Mouse (Mus musculus): Measurements from ENCODE around the gene Hist1h2ao. TPM values are rescaled to one million over a fixed set of nuclear protein-coding genes. Genes with fewer than 3 reads are reported as not detected.
"Not testable (repeated sequence)": the region's sequence is repeated elsewhere in the genome, so short reads cannot be mapped to it uniquely, and the experiment has no call there.

Hist1h2ao gene
- total RNA-seq, 2 experiments from 2014 or later = not detected

DNA sequence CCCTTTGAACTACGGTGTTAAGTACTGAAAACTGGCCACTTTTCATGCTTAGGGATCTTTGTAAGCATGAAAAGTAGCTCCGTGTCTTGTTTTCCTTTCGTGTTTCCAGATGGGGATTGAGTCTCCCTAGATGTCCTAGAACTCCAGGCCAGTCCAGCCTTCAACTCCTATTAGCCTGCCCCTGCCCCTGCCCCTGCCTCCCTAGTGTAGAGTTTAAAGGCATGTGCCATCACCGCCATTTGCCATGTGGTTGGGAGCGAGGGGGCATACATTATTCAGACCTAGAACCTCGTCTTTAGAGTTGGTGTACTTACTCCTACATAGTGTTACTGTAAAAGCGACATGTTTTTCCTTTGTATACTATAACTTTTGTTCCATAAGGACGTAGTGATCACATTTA is 809 bp downstream of the Hist1h2ao start:
- DNase-seq = not testable (repeated sequence)

DNA sequence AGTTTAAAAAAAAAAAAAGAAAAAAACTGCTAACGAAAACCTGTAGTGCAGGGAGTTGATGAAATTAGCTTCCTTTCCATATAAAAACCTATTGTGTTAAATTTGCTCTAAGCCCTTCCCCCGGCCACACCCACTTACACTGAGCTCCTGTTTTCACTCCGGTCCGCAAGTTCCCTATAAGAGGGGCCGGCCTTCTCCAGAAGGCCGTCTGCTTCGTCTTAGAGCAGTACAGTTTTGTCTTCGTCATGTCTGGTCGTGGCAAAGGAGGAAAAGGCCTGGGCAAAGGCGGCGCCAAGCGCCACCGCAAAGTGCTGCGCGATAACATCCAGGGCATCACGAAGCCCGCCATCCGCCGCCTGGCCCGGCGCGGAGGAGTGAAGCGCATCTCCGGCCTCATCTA is 1.3 kb downstream of the Hist1h2ao start, which contains the start of gene Hist1h4m:
TSS of gene Hist1h4m (plus strand) at position 208 of the 400 bp plus-strand sequence.
- DNase-seq = peak; percentile 61

DNA sequence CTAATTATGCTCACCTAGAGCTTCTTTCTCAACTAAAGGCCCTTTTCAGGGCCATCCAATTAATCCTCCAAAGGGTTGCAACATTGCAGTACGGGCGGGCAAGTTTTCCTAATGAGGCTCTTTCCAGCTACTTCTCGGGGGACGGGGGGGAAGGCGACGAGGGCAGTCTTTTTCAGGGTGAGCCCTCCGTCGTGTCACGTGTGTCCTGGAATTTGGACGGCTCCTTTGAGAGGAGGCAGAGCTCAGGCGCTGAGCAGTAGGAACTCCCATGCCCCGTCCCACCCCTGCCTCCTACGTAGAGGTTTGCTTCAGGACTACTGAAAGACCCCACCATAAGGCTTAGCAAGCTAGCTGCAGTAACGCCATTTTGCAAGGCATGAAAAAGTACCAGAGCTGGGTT is 1.8 kb downstream of the Hist1h2ao start:
- DNase-seq = not testable (repeated sequence)

DNA sequence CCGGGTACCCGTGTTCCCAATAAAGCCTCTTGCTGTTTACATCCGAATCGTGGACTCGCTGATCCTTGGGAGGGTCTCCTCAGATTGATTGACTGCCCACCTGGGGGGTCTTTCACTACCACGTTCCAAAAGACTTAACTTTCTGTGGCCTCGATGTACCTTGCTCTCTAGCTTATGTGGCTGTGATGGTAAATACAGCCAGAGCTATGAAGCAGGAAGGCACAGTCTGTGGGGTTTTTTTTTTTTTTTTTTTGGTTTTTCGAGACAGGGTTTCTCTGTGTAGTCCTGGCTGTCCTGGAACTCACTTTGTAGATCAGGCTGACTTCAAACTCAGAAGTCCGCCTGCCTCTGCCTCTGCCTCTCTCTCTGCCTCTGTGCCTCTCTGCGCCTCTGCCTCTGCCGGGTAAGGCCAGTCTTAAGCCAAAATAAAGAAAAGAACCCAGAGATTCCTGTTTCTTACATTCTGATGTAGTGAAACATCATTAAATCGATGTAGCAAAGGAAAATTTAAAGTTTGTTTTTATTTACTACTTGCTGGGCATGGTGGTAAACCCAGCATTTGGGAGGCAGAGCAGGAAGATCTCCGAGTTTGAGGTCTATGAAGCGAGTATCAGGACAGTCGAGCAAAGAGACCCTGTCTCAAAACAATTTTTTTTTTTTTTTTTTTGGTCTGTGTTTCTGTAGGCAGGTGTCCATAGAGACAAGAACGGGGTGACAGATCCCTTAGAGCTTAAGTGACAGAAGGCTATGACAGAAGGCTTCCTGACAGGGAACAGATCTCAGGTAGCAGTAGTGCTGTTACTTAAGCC is 10.0 kb downstream of the Hist1h2ao start:
- DNase-seq = not testable (repeated sequence)

DNA sequence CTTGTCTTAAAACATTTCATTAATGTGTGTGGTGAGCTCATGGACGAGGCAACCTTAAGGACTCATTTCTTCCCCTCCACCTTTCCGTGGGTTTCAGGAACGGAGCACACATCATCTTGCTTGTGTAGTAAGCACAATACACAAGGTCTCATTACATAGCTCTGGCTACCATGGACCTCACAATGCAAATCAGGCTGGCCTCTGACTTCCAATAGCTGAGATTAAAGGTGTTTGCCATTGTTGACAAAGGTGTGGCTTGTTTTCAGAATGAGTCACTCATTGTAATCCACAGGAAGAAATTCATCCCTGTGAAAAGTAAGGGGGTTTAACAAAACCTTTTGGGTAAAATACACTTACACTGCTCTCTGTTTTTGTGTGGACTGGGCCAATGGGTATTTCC is 18.2 kb downstream of the Hist1h2ao start:
- no peak for DNase-seq

DNA sequence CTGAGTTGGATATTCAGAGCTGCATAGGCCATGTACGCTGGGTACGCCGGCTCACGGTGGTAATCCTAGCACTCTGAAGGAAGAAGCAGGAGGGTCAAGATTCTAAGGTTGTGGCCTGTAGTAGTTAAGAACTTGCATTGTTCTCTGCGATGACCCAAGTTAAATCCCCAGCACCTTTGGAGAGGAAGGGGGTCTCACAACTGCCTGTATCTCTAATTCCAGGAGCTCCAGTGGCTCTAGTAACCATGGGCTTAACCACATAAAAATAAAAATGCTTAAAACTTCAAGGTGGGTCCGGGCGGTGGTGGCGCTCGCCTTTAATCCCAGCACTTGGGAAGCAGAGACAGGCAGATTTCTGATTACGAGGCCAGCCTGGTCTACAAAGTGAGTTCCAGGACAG is 20.1 kb downstream of the Hist1h2ao start:
- DNase-seq = no peak

DNA sequence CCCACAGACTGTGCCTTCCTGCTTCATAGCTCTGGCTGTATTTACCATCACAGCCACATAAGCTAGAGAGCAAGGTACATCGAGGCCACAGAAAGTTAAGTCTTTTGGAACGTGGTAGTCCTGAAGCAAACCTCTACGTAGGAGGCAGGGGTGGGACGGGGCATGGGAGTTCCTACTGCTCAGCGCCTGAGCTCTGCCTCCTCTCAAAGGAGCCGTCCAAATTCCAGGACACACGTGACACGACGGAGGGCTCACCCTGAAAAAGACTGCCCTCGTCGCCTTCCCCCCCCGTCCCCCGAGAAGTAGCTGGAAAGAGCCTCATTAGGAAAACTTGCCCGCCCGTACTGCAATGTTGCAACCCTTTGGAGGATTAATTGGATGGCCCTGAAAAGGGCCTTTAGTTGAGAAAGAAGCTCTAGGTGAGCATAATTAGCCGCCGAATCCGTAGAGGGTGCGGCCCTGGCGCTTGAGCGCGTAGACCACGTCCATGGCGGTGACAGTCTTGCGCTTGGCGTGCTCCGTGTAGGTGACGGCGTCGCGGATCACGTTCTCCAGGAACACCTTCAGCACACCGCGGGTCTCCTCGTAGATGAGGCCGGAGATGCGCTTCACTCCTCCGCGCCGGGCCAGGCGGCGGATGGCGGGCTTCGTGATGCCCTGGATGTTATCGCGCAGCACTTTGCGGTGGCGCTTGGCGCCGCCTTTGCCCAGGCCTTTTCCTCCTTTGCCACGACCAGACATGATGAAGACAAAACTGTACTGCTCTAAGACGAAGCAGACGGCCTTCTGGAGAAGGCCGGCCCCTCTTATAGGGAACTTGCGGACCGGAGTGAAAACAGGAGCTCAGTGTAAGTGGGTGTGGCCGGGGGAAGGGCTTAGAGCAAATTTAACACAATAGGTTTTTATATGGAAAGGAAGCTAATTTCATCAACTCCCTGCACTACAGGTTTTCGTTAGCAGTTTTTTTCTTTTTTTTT is 21.4 kb downstream of the Hist1h2ao start, which contains the start of gene Hist1h4n:
TSS of gene Hist1h4n (minus strand) at position 779 of the 977 bp plus-strand sequence.
- peak; percentile 35 for DNase-seq

DNA sequence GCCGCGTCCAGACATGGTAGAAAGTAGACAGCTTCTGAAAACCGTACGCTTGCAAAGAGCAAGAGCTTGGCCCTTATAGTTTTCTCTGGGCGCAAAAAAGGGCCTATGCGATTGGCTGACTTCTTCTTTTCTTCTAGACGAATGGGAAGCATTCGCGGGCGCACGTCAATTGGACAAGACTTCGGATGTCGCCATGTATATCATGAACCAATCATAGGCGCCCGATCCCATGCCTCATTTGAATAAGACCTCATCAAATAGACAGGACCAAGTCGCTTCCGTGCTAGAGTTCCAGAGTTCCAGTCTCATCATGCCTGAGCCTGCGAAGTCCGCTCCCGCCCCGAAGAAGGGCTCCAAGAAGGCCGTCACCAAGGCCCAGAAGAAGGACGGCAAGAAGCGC is 23.2 kb downstream of the Hist1h2ao start, which contains the start of the genes Hist1h2ap and Hist1h2br:
TSS of gene Hist1h2ap (minus strand) at position 47 of the 400 bp plus-strand sequence.
TSS of gene Hist1h2br (plus strand) at position 283 of the 400 bp plus-strand sequence.
- DNase-seq = not testable (repeated sequence)

DNA sequence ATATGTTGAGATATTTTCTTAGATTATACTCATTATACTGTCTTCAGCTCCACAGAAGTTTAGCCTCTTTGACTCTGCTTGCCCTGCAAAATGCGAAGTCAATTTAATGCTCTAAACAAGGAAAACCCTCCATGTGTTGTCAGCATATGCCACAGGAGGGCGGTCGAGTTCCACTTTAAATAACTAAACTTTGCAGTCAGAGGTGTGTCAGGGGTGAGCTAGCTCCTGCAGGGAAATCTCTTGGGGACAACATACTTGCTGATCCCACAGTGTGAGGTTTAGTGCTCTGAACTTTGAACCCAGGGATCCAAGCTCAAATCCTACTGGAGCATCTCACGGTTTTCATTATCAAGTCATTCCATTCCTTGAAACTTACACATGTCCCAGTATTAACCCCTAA is 30.2 kb downstream of the Hist1h2ao start:
- DNase-seq = not testable (repeated sequence)

DNA sequence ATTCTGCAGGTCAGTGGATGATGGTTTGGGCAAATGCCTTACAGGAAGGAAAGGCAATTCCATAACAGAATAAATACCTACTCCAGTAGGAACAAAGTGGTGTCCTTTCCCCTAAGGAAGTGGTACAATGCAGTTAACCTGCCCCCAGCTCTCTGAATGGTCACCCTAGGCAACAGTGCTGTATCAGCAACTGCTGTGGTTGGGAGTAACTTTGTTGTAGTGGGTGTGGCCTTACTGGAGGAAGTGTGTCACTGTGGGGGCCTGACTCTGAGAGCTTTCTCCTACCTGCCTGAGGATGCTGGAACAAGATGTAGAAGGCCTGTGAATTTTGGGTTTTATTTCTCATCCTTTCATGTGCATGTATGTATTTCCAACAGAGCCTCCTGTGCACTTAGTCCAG is 36.1 kb downstream of the Hist1h2ao start:
- not testable (repeated sequence) for DNase-seq

DNA sequence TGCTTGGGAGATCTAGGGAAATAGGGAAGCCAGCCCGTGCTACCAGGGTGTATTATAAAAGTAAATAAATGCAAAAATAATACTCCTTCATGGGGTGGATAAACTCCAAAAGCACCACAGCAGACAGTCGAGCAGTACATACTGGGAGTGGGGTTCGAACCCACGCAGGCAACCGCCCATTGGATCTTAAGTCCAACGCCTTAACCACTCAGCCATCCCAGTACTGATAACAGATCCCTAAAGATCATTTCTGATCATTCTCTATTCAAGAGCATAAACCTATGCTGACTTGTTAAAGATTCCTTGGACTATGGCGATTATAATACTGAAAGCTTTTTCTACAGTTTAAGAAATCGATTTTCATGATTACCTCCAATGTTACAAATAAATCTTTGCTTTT is 37.6 kb downstream of the Hist1h2ao start:
- no peak for DNase-seq

DNA sequence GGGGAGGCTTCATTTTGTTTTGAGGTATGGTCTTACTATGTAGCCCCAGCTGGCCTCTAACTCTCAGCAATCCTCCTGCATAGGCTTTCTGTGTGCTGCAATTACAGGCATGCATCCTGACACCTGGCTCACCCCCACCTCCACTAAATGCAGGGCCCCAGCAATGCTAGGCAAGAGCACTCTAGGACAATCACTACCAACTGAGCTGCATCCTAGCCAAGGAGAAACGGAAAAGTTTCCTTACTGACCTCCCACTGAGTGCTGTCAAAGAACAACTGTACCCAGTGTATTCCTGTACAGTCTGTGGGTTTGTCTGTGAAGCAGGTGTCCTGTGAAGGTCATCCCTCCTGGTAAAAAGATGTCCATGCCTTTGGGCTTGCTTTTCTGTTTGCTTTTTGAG is 40.4 kb downstream of the Hist1h2ao start:
- not testable (repeated sequence) for DNase-seq

DNA sequence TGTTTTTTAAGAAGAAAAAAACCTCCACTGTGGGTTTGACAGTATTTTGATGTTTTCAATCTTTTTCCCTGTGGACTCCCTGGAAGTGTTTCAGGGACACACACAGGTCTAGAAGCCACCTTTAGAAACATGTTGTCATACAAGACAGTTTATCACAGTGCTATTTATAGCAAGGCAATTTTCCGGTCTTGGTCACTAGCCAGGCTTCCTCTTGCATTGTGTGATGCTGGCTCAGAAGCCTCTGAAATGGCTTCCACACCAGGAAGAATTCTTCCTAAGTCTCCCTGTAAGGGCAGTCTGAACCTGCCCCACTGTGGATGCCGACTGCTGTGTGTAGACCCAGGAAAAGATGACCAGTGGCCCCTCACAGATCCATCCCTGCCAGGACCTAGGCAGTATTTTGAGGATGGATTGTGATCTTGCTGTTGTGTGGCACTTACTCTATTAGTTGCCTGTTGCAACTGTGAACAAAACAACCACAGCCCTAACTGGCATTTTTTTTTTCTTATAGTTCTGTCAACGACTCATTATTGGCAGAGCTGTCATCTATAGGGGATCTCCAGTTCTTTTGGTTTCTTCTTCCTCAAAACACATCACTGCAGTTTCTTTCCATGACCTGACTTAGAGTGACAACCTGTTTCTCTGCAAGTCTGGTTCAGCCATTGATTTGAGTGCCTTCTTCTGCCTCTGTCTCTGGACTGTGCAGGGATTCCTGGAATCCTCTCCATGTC is 42.1 kb downstream of the Hist1h2ao start:
- DNase-seq = peak; percentile 19

DNA sequence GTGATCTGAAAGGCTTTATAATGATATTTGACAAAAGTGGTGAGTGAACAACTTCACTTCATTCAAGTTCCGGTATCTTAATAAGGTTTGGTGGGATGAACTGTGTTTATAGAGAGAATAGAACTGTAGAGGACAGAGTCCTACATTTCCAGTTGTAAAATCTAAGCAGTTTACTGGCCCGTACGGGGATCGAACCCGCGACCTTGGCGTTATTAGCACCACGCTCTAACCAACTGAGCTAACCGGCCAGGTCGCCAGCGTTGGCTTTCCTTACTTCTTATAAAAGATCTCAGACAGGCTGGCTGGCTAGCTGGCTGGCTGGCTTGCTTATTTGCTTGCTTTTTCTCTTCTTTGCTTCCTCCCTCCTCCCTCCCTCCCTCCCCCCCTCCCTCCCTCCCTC is 44.9 kb downstream of the Hist1h2ao start:
- DNase-seq = peak; percentile 71

DNA sequence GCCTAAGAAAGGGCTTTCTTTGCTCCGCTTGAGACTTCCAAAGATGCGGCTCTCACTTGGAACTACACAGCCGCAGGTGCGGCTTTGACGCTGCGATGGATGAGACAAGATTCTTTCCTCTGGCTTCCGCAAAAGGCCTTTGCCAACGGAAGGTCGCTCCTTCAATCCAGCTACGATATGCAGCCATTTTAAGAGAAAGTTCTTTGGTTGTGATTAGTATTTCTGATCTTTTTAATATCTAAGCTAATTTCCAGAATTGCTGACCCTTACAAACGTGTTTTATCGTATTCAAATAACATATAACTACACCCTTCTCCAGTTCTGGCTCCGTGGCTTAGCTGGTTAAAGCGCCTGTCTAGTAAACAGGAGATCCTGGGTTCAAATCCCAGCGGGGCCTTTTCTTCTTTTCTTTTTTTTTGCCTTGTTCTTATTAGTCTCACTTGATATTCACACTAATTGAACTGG is 45.5 kb downstream of the Hist1h2ao start:
- peak; percentile 19 for DNase-seq

Small RNA genes within 50 kb of the gene (microRNA-seq; reads per million reads assigned to microRNA genes)
- not detected for gene Gm19658
- gene Gm44346 = not detected
- not detected for gene Gm44466

Other genes starting within 250 kb of the Hist1h2ao start
- gene Olfr1364, start 228.7 kb upstream of the Hist1h2ao start, total RNA-seq (2021) = not detected
- gene Olfr1362, start 196.4 kb upstream of the Hist1h2ao start, total RNA-seq (2021) = not detected
- gene Olfr11, start 167.9 kb upstream of the Hist1h2ao start, total RNA-seq (2021) = not detected
- gene Olfr1361, start 147.1 kb upstream of the Hist1h2ao start, total RNA-seq (2021) = not detected
- not detected for gene Olfr1360, start 133.1 kb upstream of the Hist1h2ao start, total RNA-seq (2021)
- gene Olfr1359, start 112.4 kb upstream of the Hist1h2ao start, total RNA-seq (2021) = not detected
- 100 to 1,000 TPM; 284 to 352 TPM for gene Hist1h2bl, start 94.3 kb upstream of the Hist1h2ao start, total RNA-seq (2021)
- gene Hist1h2ai, start 94.0 kb upstream of the Hist1h2ao start, total RNA-seq (2021) = 100 to 1,000 TPM; 304 to 363 TPM
- gene Hist1h3h, start 92.8 kb upstream of the Hist1h2ao start, total RNA-seq (2021) = 100 to 1,000 TPM; 397 to 474 TPM
- 100 to 1,000 TPM in 1 of 2 experiments, 10 to 100 TPM in 1; 83.1 to 103 TPM for gene Hist1h2bm, start 88.4 kb upstream of the Hist1h2ao start, total RNA-seq (2021)
- 10 to 100 TPM; 63.1 to 70.2 TPM for gene Hist1h4j, start 75.4 kb upstream of the Hist1h2ao start, total RNA-seq (2021)
- 100 to 1,000 TPM; 688 to 818 TPM for gene Hist1h4k, start 60.0 kb upstream of the Hist1h2ao start, total RNA-seq (2021)
- gene Hist1h2ak, start 56.6 kb upstream of the Hist1h2ao start, total RNA-seq (2021) = 100 to 1,000 TPM; 111 to 143 TPM
- 100 to 1,000 TPM; 174 to 201 TPM for gene Hist1h2bn, start 56.3 kb upstream of the Hist1h2ao start, total RNA-seq (2021)
- 100 to 1,000 TPM; 179 to 219 TPM for gene Hist1h1b, start 29.8 kb upstream of the Hist1h2ao start, total RNA-seq (2021)
- gene Hist1h3i, start 27.1 kb upstream of the Hist1h2ao start, total RNA-seq (2021) = 100 to 1,000 TPM; 296 to 332 TPM
- 10 to 100 TPM; 69.2 to 73.2 TPM for gene Hist1h2an, start 23.2 kb upstream of the Hist1h2ao start, total RNA-seq (2021)
- gene Hist1h2bp, start 23.0 kb upstream of the Hist1h2ao start, total RNA-seq (2021) = 100 to 1,000 TPM; 111 to 134 TPM
- gene Hist1h2bq, start 268 bp upstream of the Hist1h2ao start, total RNA-seq (2021) = 100 to 1,000 TPM; 207 to 275 TPM
- gene Hist1h4m, start 1.3 kb downstream of the Hist1h2ao start, total RNA-seq (2021) = 100 to 1,000 TPM; 590 to 593 TPM
- gene Hist1h4n, start 21.7 kb downstream of the Hist1h2ao start, total RNA-seq (2021) = 100 to 1,000 TPM in 1 of 2 experiments, 10 to 100 TPM in 1; 81.5 to 146 TPM
- 100 to 1,000 TPM; 430 to 536 TPM for gene Hist1h2ap, start 23.0 kb downstream of the Hist1h2ao start, total RNA-seq (2021)
- 100 to 1,000 TPM; 207 to 269 TPM for gene Hist1h2br, start 23.3 kb downstream of the Hist1h2ao start, total RNA-seq (2021)
- gene Zfp184, start 134.6 kb downstream of the Hist1h2ao start, total RNA-seq (2021) = 1 to 10 TPM; 2.0 to 2.4 TPM
- gene Pom121l2, start 170.7 kb downstream of the Hist1h2ao start, total RNA-seq (2021) = not detected
- not detected for gene Prss16, start 199.3 kb downstream of the Hist1h2ao start, total RNA-seq (2021)
- gene Hist1h2ah, start 225.1 kb downstream of the Hist1h2ao start, total RNA-seq (2021) = 100 to 1,000 TPM; 239 to 319 TPM
- 100 to 1,000 TPM; 299 to 338 TPM for gene Hist1h2bk, start 225.4 kb downstream of the Hist1h2ao start, total RNA-seq (2021)
- gene Hist1h4i, start 230.9 kb downstream of the Hist1h2ao start, total RNA-seq (2021) = 100 to 1,000 TPM; 136 to 154 TPM
- 100 to 1,000 TPM; 237 to 260 TPM for gene Hist1h2ag, start 232.5 kb downstream of the Hist1h2ao start, total RNA-seq (2021)
- gene Hist1h2bj, start 232.7 kb downstream of the Hist1h2ao start, total RNA-seq (2021) = 100 to 1,000 TPM; 170 to 209 TPM